In genomic region chr1:43223097-43223496, GRCm38 (mm10) we compare ENCODE assay signal across 12 mouse cellular contexts.
"Had no signal": no experiment of that assay in that cellular context is flagged by ENCODE, and none has a peak within 500 bp of the region (broad histone marks: within the 10 kb centered on the region; RNA-seq: fewer than 3 reads in every experiment).

No protein-coding gene starts in this region.

- H3K4me2 ChIP-seq: limb, embryonic 15.5 days; liver, embryonic 13.5 days; neural tube, embryonic 13.5 days had no signal

- H3K4me1 ChIP-seq: liver, embryonic 13.5 days; neural tube, embryonic 13.5 days had no signal

- H3K4me3 ChIP-seq: limb, embryonic 15.5 days; liver, embryonic 13.5 days; neural tube, embryonic 13.5 days had no signal

- H3K27ac ChIP-seq: limb, embryonic 15.5 days; liver, embryonic 13.5 days; neural tube, embryonic 13.5 days had no signal

- H3K27me3 ChIP-seq: limb, embryonic 15.5 days; liver, embryonic 13.5 days; neural tube, embryonic 13.5 days had no signal

- DNase-seq: kidney, postnatal 14 days; layer of hippocampus, adult 9-11 months; layer of hippocampus, postnatal 36 days; liver, embryonic 13.5 days; lung, adult 18-20 months; lung, postnatal 36 days; midbrain, embryonic 14.5 days; retina, postnatal 1 day; thymus, postnatal 36 days had no signal

- H3K9ac ChIP-seq: limb, embryonic 15.5 days; liver, embryonic 13.5 days; neural tube, embryonic 13.5 days had no signal

- H3K9me3 ChIP-seq: limb, embryonic 15.5 days; liver, embryonic 13.5 days; neural tube, embryonic 13.5 days had no signal

- ATAC-seq: intestine, postnatal 0 days had no signal

- H3K36me3 ChIP-seq: limb, embryonic 15.5 days; liver, embryonic 13.5 days; neural tube, embryonic 13.5 days had no signal
